Mouse (Mus musculus): ENCODE results near the gene Olfr215.

DNA sequence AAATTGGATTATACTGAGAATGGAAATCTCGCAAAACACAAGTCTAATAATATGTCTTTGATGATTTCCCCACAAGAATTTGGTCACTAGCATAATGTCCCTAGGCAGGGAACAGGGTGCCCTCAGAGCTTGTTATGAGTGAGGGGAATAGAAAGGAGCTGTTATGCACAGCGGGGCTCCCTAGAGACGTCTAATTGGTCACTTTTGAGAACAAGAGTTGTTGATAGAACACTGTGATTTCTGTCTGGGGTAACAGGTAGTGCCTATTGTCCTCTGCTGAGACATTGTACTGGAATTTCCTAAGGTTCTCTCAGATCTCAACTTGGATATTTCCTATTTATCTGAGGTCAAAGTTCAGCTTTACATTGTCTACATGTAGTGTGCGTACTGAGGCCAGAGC is at the start of gene Olfr215:
- TF ChIP-seq TAL1 (IDR thresholded peaks at IDR 0.05; ENCODE audit: low read length) (no peak), GATA1 (IDR thresholded peaks at IDR 0.05; ENCODE audit: low read length) (no peak)
